Mouse (Mus musculus): ENCODE data around the gene Ncoa4.
"Not testable (repeated sequence)": the region's sequence is repeated elsewhere in the genome, so short reads cannot be mapped to it uniquely, and the experiment has no call there.

Ncoa4 gene

DNA sequence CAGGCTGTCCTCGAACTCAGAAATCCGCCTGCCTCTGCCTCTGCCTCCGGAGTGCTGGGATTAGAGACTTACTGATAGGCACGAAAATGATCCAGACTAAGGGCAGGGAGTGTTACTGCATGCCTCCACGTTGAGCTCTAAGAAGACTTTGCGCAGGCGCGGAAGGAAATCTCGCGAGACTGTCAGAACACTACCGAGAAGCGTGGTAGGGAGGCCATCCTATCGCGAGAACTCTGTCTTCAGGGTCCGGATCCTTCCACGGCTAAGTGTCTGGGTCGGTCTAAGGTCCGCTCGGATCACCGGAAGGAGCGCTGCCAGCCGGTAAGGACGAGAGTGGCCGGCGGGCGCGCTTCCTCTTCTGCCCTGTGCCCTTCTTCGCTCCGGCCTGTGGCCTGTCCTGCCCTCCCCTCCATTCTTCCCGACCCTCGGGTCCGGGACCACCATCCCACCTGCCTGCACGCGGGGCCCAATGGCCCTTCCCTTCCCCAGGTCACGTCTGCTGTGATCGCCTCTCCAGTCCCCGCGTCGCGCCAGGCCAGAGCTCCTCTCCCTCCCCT is at the start of gene Ncoa4:
TSS of gene Ncoa4 (plus strand) at position 176 of the 557 bp plus-strand sequence.
- peak; percentile 98 for DNase-seq (ENCODE audit: low spot score)

DNA sequence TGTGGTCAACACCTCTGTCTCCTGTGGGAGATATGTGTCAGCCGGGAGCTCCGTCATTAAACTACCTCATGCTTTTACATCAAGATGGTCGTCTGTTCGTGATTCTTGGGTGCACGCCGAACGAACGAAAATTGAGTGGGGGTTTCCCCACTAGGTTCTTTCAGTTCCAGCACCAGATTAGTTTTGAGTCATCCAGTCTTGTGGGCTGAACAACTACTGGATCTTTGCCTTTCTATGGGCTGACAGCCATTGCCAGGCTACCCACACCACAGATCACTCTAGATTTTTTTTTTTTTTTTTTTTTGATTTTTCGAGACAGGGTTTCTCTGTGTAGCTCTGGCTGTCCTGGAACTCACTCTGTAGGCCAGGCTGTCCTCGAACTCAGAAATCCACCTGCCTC is 47.5 kb upstream of the Ncoa4 start:
- not testable (repeated sequence) for DNase-seq (ENCODE audit: low spot score)

DNA sequence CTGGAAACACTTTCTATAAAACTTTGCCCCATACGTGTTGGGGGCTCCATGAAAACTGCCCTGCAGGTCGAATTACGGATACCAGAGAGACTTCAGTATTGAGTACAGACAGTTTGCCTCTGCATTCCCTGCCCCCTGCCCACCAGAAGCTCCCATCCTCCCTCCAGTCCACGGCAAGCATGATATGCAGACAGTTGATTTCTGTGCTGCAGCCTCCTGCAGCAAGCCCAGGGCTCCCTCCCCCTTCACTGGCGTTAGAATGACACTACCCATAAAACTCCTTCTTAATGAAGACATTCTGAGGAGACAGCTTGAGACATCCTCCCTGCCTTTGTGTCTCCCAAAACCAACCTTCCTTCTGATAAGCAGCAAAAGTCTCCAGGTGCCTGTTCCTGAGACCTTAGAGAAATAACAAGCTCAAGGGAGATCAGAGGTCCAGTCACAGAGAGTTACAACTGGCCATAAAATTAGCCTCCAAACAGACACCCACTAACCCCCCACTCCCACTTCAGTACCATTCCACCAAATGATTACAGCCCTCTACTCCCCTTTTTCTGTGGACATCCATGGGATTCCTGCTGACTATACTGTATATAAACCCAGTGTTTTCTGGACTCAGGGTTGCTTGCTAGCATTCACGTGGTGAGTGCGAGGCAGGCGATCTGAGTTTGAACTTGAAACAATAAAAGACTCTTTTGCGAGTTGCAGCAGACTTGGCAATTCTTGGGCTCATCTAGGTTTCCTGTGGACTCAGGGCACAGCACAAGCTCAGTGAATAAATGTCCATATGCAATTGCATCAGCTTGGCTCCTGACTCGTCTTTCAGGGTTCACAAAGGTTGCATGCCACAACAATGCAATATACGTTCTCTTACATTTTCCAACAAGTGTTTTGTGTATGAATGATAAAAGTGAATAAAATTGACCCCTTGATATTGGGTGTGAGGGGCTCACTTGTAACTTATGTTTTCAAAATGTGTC is 38.4 kb upstream of the Ncoa4 start:
- no peak for DNase-seq (ENCODE audit: low spot score)

DNA sequence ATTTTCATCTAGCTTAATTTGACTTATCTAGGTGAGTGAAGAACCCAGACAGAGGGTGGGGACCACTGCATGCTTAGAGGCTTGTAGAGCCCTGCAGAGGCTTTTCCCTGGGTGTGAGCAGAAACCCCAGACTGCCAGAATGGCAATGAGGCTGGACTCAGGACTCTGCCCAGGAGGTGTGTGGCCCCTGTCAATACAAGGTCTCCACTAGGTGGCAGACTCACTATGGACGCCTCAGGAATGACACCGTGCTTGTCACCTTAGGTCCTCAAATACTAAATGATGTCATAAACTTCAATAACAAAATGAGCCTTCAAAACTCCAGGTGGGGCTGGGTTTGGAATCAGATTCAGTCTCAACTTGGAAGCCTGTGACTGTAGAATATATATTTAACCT is 37.7 kb upstream of the Ncoa4 start:
- peak; percentile 48 for DNase-seq (ENCODE audit: low spot score)

DNA sequence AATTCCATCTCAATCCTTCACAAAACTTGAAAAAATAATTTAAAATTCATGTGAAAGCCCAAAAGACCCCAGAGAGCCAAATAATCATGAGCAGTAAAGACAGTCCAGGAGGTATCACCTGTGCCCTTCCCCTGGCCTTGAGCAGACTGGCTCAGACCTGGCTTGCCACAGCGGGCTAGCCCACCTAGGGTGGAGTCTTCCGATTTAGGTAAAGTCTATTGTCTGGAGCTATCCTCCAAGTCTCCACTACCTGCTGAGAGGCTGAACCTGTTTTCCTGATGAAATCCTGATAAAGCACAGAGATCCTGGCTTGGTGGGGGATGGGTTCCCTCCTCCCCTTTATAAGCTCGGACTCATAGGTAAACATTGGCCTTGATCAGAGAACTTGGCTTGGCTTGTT is 35.4 kb upstream of the Ncoa4 start:
- no peak for DNase-seq (ENCODE audit: low spot score)

DNA sequence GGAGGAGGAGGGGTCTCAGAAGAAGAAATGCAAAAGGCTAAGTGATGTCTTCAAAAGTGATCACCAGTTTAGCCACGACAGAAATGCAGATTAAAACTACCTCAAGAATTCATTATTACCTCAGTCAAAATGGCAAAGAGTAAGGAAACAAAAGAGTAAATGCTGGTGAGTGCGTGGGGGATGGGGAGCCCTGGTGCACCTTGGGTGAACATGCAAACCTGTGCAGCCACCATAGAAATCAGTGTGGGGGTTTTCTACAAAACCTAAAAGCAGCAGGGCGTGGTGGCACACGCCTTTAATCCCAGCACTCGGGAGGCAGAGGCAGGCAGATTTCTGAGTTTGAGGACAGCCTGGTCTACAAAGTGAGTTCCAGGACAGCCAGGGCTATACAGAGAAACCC is 34.4 kb upstream of the Ncoa4 start:
- not testable (repeated sequence) for DNase-seq (ENCODE audit: low spot score)

DNA sequence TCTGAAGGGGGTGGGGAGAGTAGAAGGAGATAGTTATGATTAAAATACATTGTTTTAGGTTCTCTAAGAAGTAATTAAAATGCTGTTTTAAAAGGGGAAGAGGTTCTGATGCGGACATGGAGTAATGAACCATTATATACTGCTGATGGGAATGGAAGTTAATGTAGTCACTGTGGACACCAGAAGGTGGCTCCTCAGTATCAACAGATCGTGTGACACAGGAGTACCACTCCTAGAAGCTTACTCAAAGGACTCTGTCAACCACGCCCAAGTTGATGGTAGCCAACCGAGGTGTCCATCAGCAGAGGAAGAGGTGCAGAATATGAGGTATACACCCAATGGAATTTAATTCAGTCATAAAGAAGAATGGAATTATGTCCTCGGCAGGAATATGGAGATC is 31.3 kb upstream of the Ncoa4 start:
- no peak for DNase-seq (ENCODE audit: low spot score)

DNA sequence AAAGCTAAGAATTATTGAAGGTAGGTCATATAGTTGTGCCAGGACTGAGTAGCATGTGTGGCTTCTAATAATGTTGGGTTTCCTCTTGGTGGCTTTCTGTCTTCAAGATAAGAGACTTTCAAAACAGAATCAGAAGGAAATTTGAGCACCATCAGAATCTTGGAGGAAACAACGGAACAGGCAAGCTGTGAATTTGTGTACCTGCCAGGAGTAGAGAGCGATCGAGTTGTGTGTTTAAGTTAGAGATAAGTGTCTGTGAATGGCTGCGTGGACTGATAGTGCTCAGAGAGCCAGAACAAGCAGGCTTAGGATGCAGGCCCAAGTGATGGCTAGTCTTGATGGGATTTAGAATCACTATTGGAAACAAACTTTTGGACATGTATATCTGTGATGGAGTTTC is 27.8 kb upstream of the Ncoa4 start:
- DNase-seq (ENCODE audit: low spot score): no peak

DNA sequence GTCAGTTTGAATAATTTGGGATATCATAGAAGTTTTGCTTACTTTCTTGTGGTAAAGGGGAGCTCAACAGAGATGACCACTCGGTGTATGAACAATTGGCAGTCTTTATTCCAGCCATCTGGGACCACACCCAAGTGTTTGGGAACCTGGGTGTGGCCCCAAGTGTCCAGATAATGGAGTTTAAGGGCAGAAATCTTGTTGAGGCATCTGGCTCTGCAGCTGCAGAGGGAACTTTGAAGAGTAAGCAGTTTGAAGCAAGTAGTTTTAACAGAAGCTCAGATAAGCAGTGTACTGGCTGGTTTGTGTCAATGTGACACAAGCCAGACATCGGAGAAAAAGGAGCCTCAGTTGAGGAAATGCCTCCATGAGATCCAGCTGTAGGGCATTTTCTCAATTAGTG is 25.4 kb upstream of the Ncoa4 start:
- no peak for DNase-seq (ENCODE audit: low spot score)

DNA sequence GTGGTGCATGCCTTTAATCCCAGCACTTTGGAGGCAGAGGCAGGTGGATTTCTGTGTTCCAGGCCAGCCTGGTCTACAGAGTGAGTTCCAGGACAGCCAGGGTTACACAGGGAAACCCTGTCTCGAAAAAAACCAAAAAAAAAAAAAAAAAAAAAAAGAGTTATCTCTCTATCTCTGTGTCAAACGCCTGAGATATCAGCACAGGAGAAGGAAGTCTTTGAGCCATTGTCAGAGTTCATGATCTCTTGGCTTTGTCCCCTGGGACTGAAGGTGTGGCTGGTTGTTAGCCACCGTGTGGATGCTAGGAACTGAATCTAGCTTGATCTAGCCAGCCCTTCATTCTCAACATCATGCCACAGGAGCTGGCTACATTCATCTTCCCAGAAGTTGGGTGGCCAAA is 23.2 kb upstream of the Ncoa4 start:
- not testable (repeated sequence) for DNase-seq (ENCODE audit: low spot score)

DNA sequence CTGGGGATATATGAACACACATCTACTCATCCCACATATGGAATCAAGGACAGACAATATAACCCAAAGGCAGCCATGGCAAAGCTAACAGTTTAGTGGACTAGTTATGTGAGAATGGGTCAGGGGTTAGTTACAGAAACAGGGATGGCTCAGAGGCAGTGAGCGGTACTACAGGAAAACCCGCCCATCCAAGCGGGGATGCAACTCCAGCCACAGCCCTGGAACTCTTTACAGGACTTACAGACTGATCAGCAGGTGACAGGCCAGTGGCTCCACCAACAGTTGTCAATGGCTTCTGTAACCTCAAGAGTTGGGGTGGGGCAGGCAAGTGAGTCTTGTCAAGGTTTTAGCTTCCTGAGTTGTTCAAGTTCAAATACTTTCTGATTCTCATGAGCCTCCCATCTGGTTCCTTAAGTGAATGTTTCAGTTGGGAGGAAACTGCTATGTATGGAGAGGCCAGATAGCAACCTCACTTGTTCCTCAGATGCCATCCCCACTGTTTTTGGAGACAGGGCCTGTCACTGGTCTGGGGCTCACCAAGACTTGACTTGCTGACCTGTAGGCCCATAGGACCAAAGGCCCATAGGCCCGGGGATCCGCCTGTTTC is 19.2 kb upstream of the Ncoa4 start:
- no peak for DNase-seq (ENCODE audit: low spot score)

DNA sequence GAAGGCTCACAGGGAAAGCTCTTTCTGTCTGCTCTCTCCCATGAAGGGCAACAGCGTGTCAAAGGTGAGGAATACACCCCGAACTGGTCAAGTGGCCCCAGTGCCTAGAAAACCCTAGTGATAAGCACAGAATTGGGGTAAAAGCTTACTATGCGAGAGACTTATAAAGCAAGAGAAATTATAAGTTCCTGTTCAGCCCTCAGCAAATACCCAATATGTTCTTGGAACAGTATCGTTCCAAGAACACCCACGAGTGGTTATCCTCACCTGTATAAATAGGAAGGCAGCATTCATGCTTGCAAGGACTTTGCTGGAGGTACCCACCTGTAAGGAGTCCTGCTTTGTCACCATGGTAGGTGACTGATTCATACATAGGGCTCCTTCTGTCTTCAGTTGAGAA is 17.9 kb upstream of the Ncoa4 start, which contains the start of gene Msmb:
TSS of gene Msmb (plus strand) at position 301 of the 400 bp plus-strand sequence.
- no peak for DNase-seq (ENCODE audit: low spot score)

DNA sequence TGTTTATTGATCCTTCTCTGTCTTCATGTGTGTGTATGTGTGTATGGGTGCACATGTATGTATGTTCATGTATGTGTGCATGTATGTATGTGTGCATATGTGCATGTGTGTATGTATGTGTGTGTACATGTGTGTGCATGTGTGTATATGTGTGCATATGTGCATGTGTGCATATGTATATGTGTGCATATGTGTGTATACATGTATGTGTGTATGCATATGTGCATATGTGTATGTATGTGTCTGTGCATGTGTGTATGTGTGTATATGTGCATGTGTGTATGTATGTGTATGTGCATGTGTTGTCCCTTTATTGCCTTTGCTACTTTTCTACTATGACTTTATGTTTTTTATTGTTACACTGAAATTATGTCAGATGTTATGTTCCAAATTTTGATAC is 14.9 kb upstream of the Ncoa4 start:
- no peak for DNase-seq (ENCODE audit: low spot score)

DNA sequence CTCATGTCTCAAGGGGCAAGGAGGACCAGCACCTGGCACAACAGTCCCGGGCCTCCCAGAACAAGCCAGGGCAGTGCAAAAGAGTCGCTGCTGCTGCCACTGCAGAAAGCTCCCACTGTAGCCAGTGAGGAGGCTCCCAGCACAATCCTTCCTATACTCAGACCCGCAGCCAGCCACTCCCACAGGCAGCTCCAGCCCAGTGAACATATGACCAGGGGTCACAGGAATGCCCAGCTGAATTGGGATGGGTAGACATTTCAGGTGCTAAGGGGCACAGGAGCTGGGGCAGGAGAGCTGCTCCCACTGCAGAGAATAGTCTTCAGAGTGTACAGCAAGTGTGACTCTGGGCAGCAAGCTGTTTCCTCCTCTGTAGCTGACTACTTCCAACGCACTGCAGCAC is 14.3 kb upstream of the Ncoa4 start:
- DNase-seq (ENCODE audit: low spot score): no peak

DNA sequence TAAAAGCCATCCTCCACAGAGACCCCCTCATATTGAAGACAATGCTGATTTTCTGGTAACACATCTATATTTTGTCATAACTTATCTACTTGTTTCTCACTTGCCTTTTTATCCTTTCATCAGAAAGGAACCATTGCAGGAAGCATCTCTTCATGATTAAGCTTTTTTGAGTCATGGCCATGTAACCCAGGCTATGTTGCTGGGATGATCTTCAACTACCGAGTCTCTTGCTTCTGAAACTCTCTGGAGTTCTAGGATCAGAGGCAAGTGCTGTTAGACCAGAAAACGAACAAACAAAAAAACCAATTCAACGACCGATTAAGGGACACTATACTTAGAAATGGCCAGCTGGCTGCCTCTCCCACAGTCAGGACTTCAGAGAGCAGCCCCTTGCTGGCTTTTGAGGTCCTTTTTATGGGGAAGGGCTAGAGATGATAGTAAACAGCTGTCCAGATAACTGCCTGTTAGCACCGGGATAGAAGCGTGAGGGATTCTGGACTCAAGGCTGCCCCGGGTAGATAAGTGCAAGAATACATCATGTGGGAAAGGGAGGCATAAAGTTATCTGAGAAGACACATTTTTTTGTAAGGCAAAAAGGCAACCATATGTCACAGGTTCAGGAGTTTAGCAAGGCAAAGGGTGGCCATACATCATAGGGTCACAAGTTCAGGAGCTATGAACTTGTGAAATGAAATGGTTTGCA is 13.7 kb upstream of the Ncoa4 start:
- DNase-seq (ENCODE audit: low spot score): no peak

DNA sequence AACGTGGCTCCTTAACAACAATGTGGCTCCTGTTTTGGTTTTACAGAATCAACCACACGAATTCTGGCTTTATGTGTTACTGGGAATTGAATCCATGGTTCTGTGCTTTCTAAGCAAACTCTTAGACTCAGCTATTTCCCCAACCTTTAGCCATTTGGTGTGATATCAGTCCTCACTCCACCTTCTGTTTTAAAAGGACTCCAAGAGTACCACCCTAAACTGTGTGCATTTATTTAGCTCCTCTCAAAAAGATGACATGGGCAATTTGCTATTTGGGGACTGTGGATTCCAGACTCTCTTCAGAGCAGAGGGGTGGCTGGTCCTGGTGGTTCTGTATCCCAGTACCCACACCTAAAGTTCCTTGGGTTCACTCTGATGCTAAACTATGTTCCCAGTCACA is 13.1 kb upstream of the Ncoa4 start:
- no peak for DNase-seq (ENCODE audit: low spot score)

DNA sequence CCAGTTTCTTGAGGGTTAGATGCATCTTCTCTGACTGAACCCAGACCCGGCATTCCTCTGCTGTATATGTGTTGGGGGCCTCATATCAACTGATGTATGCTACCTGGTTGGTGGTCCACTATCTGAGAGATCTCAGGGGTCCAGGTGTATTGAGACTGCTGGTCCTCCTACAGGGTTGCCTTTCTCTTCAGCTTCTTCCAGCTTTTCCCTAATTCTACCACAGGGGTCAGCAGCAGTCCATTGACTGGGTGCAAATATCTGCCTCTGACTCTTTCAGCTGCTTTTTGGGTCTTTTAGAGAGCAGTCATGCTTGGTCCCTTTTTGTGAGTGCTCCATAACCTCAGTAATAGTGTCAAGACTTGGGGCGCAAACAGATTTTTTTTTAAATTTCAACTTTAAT is 8.8 kb upstream of the Ncoa4 start:
- no peak for DNase-seq (ENCODE audit: low spot score)

DNA sequence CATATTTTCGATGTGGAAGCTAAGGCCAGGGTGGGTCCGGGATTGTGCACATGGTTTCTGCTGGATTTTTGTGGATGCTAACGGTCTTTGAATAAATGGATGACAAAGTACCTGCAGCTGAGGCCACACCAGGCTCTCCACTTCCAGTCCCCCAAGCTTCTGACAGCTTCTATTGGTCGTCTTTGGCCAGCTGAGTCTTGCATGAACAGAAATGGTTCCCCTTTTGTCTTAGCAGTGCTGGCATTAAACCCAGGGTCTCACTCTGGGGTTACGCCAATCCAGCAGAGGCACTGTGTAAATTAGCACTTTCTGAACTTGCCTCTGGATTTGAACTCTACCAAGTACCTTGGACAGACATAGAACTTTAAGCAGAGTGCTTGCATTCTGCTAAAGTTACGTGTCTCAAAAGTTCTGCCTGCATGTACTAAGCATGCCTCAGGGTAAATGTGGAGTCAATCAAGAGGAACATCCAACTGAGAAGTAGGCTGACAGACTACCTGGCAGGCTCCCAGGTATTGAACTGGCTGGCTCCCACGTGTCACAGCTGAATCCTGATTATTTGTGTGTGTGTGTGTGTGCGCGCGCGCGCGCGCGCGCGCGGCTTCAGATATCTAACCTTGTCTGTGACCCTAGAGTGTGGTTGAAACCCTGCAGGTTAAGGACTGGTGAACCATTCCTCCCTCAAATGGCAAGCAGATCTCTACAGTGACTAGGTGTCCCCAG is 7.3 kb upstream of the Ncoa4 start:
- DNase-seq (ENCODE audit: low spot score): no peak

DNA sequence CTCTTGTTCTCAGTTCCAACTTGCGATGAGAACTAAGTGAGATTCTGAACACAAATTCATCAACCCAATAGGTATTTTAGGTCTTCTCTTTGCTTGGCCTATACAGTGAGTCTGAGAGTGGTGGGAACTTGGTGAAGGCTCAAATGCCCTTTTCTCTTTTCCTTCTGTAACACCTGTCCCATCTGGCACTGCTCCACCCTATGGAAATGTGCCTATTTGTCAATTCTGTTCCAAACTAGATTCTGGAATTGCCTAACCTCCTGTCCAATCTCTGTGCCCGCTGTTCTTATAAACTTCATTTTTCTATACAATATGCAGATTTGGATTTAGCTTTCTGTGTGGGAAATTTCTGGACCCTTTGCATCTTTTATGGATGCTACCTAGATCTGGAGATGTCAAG is 6.5 kb upstream of the Ncoa4 start:
- no peak for DNase-seq (ENCODE audit: low spot score)

DNA sequence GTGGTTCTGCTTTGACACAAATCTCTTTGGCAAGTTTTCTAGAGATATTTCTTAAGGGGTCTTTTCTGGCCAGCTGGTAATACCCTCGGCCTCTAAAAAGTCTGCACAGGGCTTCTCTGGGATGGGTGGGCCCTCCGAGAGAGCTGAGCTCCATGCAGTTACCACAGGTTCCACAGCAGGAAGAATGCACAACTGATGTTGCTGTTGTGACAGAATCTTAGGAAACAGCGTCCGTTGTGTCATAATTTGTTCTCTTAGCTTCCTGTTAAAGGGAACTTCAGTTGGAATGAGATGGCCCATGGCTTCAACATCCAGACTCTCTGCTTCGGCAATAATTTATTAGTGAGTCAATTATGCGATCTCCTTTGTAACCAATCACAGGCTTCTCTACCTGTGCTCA is 4.9 kb upstream of the Ncoa4 start:
- no peak for DNase-seq (ENCODE audit: low spot score)

DNA sequence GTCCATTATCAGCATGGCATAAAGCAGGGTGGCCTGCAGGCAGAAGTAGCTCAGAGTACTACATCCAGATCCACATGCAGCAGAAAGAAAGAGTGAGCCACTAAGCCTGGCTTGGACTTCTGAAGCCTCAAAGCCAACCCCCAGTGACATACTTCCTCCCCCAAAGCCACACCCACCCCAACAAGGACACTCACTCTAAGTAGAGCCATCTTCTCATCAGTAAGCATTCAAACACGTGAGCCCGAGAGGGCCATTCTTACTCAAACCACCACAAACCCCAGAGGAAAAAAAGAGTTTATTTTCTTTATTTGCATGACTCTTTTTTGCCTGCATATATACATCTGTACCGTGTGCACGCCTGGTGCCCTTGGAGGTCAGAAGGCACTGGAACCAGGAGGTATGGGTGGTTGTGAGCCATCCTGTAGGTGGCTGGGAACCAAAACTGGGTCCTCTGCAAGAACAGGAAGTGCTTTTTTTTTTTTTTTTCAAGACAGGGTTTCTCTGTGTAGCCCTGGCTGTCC is 455 bp upstream of the Ncoa4 start:
- peak; percentile 45 for DNase-seq (ENCODE audit: low spot score)

DNA sequence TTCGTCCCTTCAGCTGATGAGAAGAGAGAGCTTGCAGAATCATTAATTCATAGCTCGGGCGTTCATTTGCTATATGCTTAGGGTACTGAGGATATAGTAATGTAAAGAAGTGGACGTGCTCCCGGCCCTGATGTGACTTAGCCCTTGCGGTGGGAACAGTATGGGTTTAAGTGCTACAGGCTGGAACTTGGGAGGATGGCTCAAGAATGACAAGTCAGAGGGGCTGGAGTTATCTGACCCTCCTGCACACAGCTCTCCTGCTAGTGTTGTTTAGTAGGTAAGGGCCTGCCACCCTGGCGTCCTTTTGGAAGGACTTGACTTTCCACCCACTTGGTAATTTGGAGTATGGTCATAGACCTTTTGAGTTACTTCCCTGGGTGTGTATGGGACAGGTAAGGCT is 898 bp downstream of the Ncoa4 start:
- no peak for DNase-seq (ENCODE audit: low spot score)
